Mouse (Mus musculus): Measurements from ENCODE around the gene Mageb5. TPM values are rescaled to one million over a fixed set of nuclear protein-coding genes. Genes with fewer than 3 reads are reported as not detected.
"Not testable (repeated sequence)": the region's sequence is repeated elsewhere in the genome, so short reads cannot be mapped to it uniquely, and the experiment has no call there.

Gene Mageb5
- polyA plus RNA-seq (2012; ENCODE audit: insufficient read depth, low replicate concordance), result not detected in 2 replicates

DNA sequence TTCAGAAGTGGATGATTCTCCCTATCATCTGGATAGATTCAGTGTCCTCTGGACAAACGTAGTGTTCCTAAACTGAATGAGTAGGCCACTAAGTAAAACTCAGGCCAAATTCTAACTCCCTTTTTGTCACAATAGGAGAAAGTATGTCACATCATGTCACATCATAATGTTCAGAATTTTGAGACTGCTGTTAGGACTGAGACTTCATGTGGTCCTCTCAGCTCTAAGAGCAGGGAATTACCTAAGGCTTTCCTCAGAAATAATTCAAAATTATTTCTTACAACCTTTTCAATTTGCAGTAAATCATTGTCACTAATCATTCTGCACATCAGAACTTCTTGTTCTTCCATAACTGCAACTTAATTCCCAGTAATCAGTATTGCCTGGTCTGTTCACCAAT lies at the start of gene Mageb5:
TSS of gene Mageb5 (minus strand) at position 101 of the 400 bp plus-strand sequence.
- H3K4me1 ChIP-seq; H3K27me3 ChIP-seq (replicated peaks); H3K36me3 ChIP-seq (replicated peaks; ENCODE audit: low read length); H3K4me3 ChIP-seq (replicated peaks); H3K9me3 ChIP-seq: not testable (repeated sequence)

DNA sequence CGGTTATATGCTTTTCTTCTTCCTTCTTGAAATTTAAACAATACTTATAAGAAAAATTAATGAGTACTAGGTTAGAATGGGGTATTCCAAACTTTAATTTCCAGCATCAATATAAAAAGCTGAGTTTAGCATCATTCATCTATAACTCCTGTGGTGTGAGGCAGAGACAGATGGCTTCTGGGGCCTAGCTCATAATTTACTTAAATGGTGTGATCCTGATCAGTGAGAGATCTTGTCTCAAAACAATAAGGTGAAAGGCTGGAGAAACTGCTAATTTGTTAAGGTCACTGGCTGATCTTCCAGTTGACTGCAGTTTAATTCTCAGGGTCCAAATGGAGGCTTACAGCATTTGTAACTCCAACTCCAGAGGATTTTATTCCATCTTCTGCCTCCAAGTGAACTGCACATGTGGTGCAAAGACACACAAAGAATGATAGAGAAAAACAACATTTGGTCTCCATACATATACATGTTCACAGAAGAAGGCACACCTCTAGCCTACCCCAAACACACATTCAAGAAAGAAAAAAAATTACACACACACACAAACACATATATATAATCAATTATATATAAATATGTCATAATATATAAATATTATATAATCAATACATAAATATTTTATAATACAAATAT lies 23.1 kb downstream of the Mageb5 start:
- not testable (repeated sequence) for H3K36me3 ChIP-seq (replicated peaks; ENCODE audit: low read length); H3K4me1 ChIP-seq; H3K9me3 ChIP-seq; H3K27me3 ChIP-seq (replicated peaks); H3K4me3 ChIP-seq (replicated peaks)

Other genes starting within 250 kb of the Mageb5 start
- gene 1700084M14Rik, start 207.1 kb downstream of the Mageb5 start, polyA plus RNA-seq (2012; ENCODE audit: insufficient read depth, low replicate concordance), result not detected in 2 replicates
- gene Gm14781, start 150.8 kb downstream of the Mageb5 start, polyA plus RNA-seq (2012; ENCODE audit: insufficient read depth, low replicate concordance), result not detected in 2 replicates
- not detected in 2 replicates for gene Mageb1, start 233.3 kb upstream of the Mageb5 start, polyA plus RNA-seq (2012; ENCODE audit: insufficient read depth, low replicate concordance)